8 mouse cellular contexts compared by ENCODE assay signal in the genomic region with DNA sequence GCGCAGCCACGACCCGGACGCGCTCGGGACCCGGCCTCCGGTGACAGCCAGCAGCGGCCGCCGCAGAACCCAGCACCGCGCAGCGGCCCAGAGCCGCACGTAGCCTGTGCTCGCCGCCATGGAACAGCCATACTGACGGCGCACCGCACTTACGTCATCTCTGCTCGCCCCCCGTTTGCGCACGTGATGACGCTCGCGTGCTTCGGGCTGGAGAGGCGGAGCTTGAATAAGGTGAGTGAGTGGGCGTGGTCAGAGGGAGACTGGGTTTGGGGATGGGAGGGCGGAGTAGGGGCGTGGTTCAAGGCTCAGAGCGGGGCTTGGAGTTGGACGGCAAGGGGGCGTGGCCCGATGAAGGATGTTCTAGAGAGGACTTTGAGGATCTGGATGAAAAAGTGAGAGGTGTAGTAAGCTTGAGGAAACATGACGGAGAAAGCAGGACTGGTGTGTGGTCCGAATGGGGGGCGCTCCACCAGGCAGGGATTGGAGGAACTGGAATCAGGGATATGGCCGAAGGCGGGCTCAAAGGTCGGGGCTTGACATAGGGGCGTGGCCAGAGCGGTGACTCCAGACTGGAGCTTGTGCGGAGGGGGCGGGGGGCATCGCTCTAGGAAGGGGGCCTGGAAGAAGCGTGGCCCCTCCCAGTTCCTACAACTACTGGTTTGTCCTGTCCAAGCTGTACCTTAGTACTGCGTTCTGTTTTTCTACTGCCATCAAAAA. TPM values are rescaled to one million over a fixed set of nuclear protein-coding genes. Genes with fewer than 3 reads are reported as not detected.
DNase-seq lines count a peak whose midpoint lies in the region; ATAC-seq lines count a peak whose summit lies in the region.

TSS of gene Lonp1 (minus strand) at position 134 of the 717 bp plus-strand sequence.

- no peaks in the 10 kb centered on the region for H3K9me3 ChIP-seq in hindbrain, embryonic 13.5 days

- WGBS in hindbrain, embryonic 13.5 days: under 1% methylated on average over 51 of the region's 51 CpGs

- peaks cover 7% of the 10 kb centered on the region; the same call in 1 of the 2 replicates for H3K27me3 ChIP-seq in hindbrain, embryonic 13.5 days

- peak; percentile 92 for ATAC-seq in hindbrain, embryonic 13.5 days (ENCODE audit: low FRiP score)

- H3K4me2 ChIP-seq in hindbrain, embryonic 13.5 days: peak within 1 kb of the TSS; percentile 97

- H3K9ac ChIP-seq in hindbrain, embryonic 13.5 days: peak within 1 kb of the TSS; percentile 88

- H3K36me3 ChIP-seq in hindbrain, embryonic 13.5 days: peaks cover 28% of the 10 kb centered on the region

- peak within 1 kb of the TSS; percentile 82 for H3K27ac ChIP-seq in hindbrain, embryonic 13.5 days

- peak within 1 kb of the TSS; percentile 93 for H3K4me3 ChIP-seq in hindbrain, embryonic 13.5 days

- peaks cover 32% of the 10 kb centered on the region for H3K4me1 ChIP-seq in hindbrain, embryonic 13.5 days (replicated peaks)

- DNase-seq in NIH3T3 (ENCODE audit: low read depth): peak; percentile 99
- peak; percentile 99 for DNase-seq in cerebellum, postnatal 10 days
- DNase-seq in frontal cortex, postnatal 14 days (ENCODE audit: low spot score in 2 of 2): peak; percentile 92 to 95
- peak; percentile 92 to 93 for DNase-seq in layer of hippocampus, postnatal 25 days (ENCODE audit: extremely low spot score in 1 of 2, low spot score in 1 of 2)
- DNase-seq in lung, postnatal 25 days (ENCODE audit: low spot score): peak; percentile 97
- peak; percentile 99 for DNase-seq in retina, embryonic 14.5 days (ENCODE audit: low spot score)
- DNase-seq in thymus, postnatal 4 days: peak; percentile 98

RNA-seq across cellular contexts. Expression of gene Lonp1, which starts in this region (rescaled TPM):
- 40.6 and 40.8 TPM in 2 replicates for polyA plus RNA-seq in hindbrain, embryonic 13.5 days (2015; fragmentation: Nextera tagmentation; extraction: Ambion mirVana)
- total RNA-seq in layer of hippocampus, postnatal 25 days (2021): 10 to 100 TPM; 62.1 to 62.5 TPM

Comparison
In these comparisons a context has a peak if more than half of its experiments do, and no peak if none do; other contexts are left out.
1. Peak in every context shown above with its lines: DNase-seq, ATAC-seq, H3K4me3 ChIP-seq and H3K27ac ChIP-seq.